Mouse (Mus musculus): Measurements from ENCODE around the gene Sarm1.
"Not testable (repeated sequence)": the region's sequence is repeated elsewhere in the genome, so short reads cannot be mapped to it uniquely, and the experiment has no call there.

Sarm1 gene

GRCm38 (mm10) chr11:78497544-78498522, at the start of gene Sarm1:
Gene Sarm1, minus strand, starts transcription at chr11:78497754.
- peak; percentile 96 for DNase-seq (ENCODE audit: low read depth, low spot score)

DNA sequence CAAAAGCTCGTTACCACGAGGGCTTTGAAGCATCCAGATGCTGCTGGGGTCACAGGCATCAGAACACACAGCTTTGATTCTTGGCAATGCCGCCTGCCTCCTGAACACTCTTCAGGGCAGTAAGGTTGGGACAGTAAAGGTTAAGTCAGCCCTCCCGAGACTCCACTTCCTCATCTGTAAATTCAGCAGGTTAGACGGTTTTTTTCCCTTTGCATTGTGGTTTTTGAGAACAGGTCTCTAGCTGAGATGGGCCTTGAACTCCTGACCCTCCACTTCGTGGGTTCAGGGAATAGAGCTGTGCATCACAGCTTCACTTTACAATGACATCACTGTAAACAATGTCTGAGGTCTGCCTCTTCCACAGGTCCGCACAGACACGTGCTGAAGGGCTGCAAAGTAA, 47.6 kb upstream of the Sarm1 start:
- DNase-seq (ENCODE audit: low read depth, low spot score), result no peak

- DNase-seq (ENCODE audit: low read depth, low spot score), result peak; percentile 36
These were observed 47.0 kb upstream of the Sarm1 start for GRCm38 (mm10) chr11:78544449-78545111.

DNA sequence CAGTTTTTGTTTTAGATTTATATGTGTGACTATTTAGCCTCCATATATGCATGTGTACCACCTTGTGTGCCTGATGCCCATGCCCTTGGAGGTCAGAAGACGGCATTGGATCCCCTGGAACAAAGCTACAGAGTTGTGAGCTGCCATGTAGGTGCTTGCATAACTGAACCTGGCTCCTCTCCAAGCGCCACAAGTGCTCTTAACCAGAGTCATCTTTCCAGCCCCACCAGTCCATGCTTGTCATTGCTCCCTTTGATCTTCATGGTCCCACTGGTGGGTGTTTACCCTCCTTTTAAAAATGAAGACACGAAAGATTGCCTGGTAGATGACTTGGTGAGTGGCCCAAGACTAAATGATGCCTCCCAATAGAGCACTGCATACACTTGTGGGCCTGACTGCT, 42.8 kb upstream of the Sarm1 start:
- no peak for DNase-seq (ENCODE audit: low read depth, low spot score)

DNA sequence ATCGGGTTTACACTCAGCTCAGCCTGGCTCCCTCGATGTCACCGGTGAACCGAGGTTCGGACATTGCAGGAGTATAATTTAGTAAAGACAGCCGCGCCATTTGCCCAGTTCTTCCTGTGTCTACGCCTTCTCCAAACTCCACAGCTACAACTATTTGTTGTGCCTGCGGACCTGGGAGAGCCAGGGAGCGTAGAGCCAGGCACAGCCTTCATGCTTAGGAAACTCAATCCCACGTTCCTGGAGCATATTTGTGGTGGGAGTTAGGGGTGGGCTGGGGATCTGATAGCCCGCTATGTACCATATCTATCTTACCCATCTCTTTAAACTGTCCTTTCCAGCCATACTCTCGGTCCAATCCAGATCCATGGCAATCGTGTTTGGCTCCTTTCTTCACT, 39.1 kb upstream of the Sarm1 start:
- DNase-seq (ENCODE audit: low read depth, low spot score), result peak; percentile 28

DNA sequence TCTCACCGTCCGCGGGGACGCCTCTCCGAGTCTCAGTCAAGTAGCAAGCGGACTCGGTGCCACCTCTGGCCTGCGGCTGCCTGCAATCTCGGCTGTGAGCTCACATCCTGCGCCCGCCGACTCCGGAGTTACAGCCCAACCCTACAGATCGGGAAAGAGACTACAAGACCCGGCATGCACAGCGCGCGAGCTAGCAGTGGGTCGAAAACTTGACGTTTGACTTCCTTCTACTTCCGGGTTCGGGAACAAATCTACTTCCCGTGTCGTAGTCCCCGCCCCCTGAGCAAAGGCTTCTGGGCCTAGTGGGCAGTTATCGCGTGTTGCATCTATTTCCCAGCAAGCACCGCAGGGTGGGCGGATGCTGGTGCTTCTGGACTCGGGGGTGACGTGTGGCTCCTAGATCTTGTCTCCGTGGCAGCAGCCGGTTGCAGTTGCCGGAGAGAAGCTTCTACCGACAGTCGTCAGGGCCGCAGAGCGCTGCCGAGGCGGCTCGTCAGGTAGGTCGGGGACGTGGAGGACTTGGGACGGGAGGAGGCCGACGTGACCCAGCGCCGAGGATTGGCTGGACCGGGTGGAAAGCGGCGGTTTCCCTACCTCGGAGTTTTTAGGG, 38.6 kb upstream of the Sarm1 start, which contains the start of the genes Tnfaip1 and Ift20:
Tnfaip1 (minus strand) TSS at position 253 of the 610 bp plus-strand sequence.
Ift20 (plus strand) TSS at position 282 of the 610 bp plus-strand sequence.
- DNase-seq (ENCODE audit: low read depth, low spot score), result peak; percentile 100

GRCm38 (mm10) chr11:78535376-78536079, 38.0 kb upstream of the Sarm1 start:
- peak; percentile 87 for DNase-seq (ENCODE audit: low read depth, low spot score)

DNA sequence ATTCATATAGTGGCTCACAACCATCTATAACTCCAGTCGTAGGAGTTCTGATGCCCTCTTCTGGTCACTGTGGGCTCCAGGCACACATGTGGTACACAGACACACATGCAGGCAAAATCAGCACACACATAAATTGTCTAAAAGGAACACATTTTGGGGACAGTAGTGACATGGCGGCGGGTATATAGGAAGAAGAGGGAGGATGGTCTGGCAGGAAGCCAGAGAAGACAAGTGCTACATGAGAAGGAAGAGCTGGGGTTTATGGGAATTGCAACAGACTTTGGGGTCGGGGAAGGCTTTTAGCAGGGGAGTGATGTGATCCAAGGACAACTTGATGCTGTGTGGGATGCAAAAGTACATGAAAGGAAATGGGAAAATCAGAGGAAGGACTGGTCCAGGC, 37.0 kb upstream of the Sarm1 start:
- DNase-seq (ENCODE audit: low read depth, low spot score), result no peak

- DNase-seq (ENCODE audit: low read depth, low spot score), result not testable (repeated sequence)
These were observed 34.0 kb upstream of the Sarm1 start for GRCm38 (mm10) chr11:78531515-78531914.

DNA sequence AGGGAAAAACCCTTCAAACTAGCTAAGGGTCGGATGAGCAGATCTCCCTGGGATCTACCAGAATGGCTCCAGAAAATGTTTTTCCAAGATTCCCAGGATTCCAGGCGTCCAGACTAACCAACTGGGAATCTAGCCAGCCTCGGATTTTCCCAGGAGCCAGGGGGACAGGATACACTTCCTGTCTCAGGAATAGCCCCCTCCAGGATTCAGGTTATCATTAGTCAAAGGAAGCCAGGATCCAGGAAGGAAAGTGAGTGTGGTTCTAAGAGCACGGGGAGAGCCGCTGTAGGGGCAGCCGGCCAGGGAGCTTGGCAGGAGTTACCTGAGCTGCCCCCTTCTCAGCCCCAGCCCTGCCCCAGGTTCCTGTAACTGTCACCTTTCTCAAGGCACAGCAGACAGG, 33.5 kb upstream of the Sarm1 start:
- no peak for DNase-seq (ENCODE audit: low read depth, low spot score)

- no peak for DNase-seq (ENCODE audit: low read depth, low spot score)
These were observed 32.4 kb upstream of the Sarm1 start for GRCm38 (mm10) chr11:78530001-78530400.

DNA sequence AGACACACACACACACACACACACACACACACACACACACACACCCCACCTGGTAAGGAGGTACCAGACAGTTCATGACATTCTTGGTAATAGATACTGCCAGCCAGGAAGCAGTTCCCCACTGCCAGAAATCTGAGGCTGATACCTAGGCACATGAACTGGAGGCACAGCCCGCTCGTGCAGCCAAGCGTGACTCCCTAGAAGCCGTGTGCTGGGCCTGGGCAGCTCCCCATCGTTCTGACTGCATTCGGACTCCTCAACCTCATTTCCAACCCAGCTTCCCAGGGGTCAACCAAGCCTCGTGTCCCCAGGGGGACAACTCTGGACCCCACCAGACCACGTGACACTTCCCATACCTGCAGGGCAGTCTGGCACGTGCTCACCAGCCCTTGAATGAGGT, 31.2 kb upstream of the Sarm1 start:
- DNase-seq (ENCODE audit: low read depth, low spot score), result no peak

GRCm38 (mm10) chr11:78524838-78525237, 27.3 kb upstream of the Sarm1 start:
- no peak for DNase-seq (ENCODE audit: low read depth, low spot score)

GRCm38 (mm10) chr11:78523241-78523955, 25.8 kb upstream of the Sarm1 start:
- no peak for DNase-seq (ENCODE audit: low read depth, low spot score)

- DNase-seq (ENCODE audit: low read depth, low spot score), result peak; percentile 85
These were observed 25.0 kb upstream of the Sarm1 start for GRCm38 (mm10) chr11:78522481-78522997.

- DNase-seq (ENCODE audit: low read depth, low spot score), result no peak
These were observed 24.3 kb upstream of the Sarm1 start for GRCm38 (mm10) chr11:78521880-78522279.

GRCm38 (mm10) chr11:78518931-78519330, 21.4 kb upstream of the Sarm1 start:
- DNase-seq (ENCODE audit: low read depth, low spot score), result no peak

- DNase-seq (ENCODE audit: low read depth, low spot score), result peak; percentile 57
These were observed 18.2 kb upstream of the Sarm1 start for GRCm38 (mm10) chr11:78515549-78516325.

GRCm38 (mm10) chr11:78513106-78513790, 15.7 kb upstream of the Sarm1 start:
- DNase-seq (ENCODE audit: low read depth, low spot score), result no peak
